Mouse (Mus musculus) MEL (cell line): ENCODE results near the gene Akt1s1.

Experiments used
- CHD2 ChIP-seq: IDR thresholded peaks from 2 replicates; pipeline ENCODE4 v1.6.1; 2011; ENCODE audit warnings: low read length, improper control_type of control experiment
- CTCF ChIP-seq, 3 experiments: IDR thresholded peaks in 2 of 3; conservative IDR thresholded peaks in 1 of 3; 2 replicates each; pipeline ENCODE4 v1.5.1; 2011 to 2012; ENCODE audit warnings: low read length in 3 of 3, low read depth in 2 of 3, mild to moderate bottlenecking in 2 of 3, improper control_type of control experiment in 1 of 3, inconsistent platforms in 1 of 3, mixed read lengths in 1 of 3, moderate library complexity in 1 of 3; ENCODE audit not compliant: control insufficient read depth in 1 of 3, insufficient read depth in 1 of 3, poor library complexity in 1 of 3, severe bottlenecking in 1 of 3
- E2F4 ChIP-seq: IDR thresholded peaks from 2 replicates; pipeline ENCODE4 v1.6.1; 2011; ENCODE audit warnings: low read depth, low read length, improper control_type of control experiment, borderline replicate concordance
- ETS1 ChIP-seq: IDR thresholded peaks from 2 replicates; pipeline ENCODE4 v1.6.1; 2012; ENCODE audit warnings: low read depth, mild to moderate bottlenecking, inconsistent platforms, low read length, improper control_type of control experiment, moderate library complexity
- POLR2A ChIP-seq, 2 experiments: IDR thresholded peaks; 2 replicates each; pipeline ENCODE4 v1.6.1; 2011 to 2012; ENCODE audit warnings: low read length in 2 of 2, mild to moderate bottlenecking in 2 of 2, control low read depth in 1 of 2, improper control_type of control experiment in 1 of 2, low read depth in 1 of 2, moderate library complexity in 1 of 2; ENCODE audit not compliant: control insufficient read depth in 1 of 2, insufficient read depth in 1 of 2, poor library complexity in 1 of 2
- POLR2AphosphoS2 ChIP-seq: IDR thresholded peaks from 2 replicates; pipeline ENCODE4 v1.6.1; 2011; ENCODE audit warnings: low read length, improper control_type of control experiment

DNA sequence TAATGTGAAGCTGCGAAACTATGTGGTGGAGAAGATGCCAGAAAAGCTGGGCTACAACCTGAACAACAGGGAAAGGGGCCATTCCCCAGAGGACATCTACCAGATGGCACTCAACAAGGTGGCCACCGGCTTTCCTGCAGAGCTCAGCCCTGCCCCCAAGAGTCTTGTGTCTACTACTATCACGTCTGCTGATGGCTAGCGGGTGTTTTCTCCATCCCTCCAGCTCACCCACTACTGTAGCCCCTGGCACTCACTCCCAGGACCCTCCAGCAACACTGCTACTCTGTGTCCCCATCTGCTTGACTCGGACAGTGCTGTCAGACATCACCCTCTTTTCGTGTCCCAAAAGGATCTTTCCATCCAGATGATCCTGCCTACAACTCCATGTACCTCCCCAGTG, 10.7 kb upstream of the Akt1s1 start:
- TF ChIP-seq CTCF (IDR thresholded peaks at IDR 0.05 in 2 of 3, conservative IDR thresholded peaks at IDR 0.05 in 1 of 3; ENCODE audit: control insufficient read depth in 1 of 3, insufficient read depth in 1 of 3, low read depth in 2 of 3, low read length in 3 of 3, poor library complexity in 1 of 3, severe bottlenecking in 1 of 3) = no peak
- TF ChIP-seq E2F4 = no peak
- no peak for TF ChIP-seq CHD2
- no peak for TF ChIP-seq POLR2A (IDR thresholded peaks at IDR 0.05; ENCODE audit: control insufficient read depth in 1 of 2, insufficient read depth in 1 of 2, low read depth in 1 of 2, low read length in 2 of 2, poor library complexity in 1 of 2)
- TF ChIP-seq POLR2AphosphoS2 = no peak
- no peak for TF ChIP-seq ETS1
